ENCODE assay signal across 9 mouse cellular contexts in genomic region chr7:24861913-24862312, GRCm38 (mm10). TPM values are rescaled to one million over a fixed set of nuclear protein-coding genes. Genes with fewer than 3 reads are reported as not detected.
DNase-seq lines count a peak whose midpoint lies in the region; ATAC-seq lines count a peak whose summit lies in the region.
"Had no signal": no experiment of that assay in that cellular context is flagged by ENCODE, and none has a peak within 500 bp of the region (broad histone marks: within the 10 kb centered on the region; RNA-seq: fewer than 3 reads in every experiment).

TSS of gene Gm9844 (plus strand) at chr7:24862213.

- no peak within 1 kb of the TSS for H3K4me3 ChIP-seq in megakaryocyte, embryonic 14.5 days (replicated peaks)
- no peak within 1 kb of the TSS for H3K4me3 ChIP-seq in forebrain, embryonic 12.5 days (replicated peaks)
- H3K4me3 ChIP-seq in limb, embryonic 11.5 days (ENCODE audit: low read depth, low read length): no peak within 1 kb of the TSS
- H3K4me3 ChIP-seq in neural tube, embryonic 15.5 days (replicated peaks): no peak within 1 kb of the TSS

- H3K9me3 ChIP-seq in megakaryocyte, embryonic 14.5 days: no peaks in the 10 kb centered on the region
- H3K9me3 ChIP-seq in forebrain, embryonic 12.5 days: no peaks in the 10 kb centered on the region
- no peaks in the 10 kb centered on the region for H3K9me3 ChIP-seq in limb, embryonic 11.5 days (ENCODE audit: control insufficient read depth, low read length)
- H3K9me3 ChIP-seq in neural tube, embryonic 15.5 days (replicated peaks): no peaks in the 10 kb centered on the region

- H3K27me3 ChIP-seq in megakaryocyte, embryonic 14.5 days (replicated peaks): peaks cover 13% of the 10 kb centered on the region
- H3K27me3 ChIP-seq in forebrain, embryonic 12.5 days: peaks cover 8% of the 10 kb centered on the region; the same call in 1 of the 2 replicates
- H3K27me3 ChIP-seq in limb, embryonic 11.5 days (ENCODE audit: control insufficient read depth, insufficient read depth, low read length): no peaks in the 10 kb centered on the region
- no peaks in the 10 kb centered on the region for H3K27me3 ChIP-seq in neural tube, embryonic 15.5 days (replicated peaks)

- WGBS in forebrain, embryonic 12.5 days: 90% methylated on average over 7 of the region's 7 CpGs
- WGBS in limb, embryonic 11.5 days: 88% methylated on average over 7 of the region's 7 CpGs
- 90% methylated on average over 7 of the region's 7 CpGs for WGBS in neural tube, embryonic 15.5 days

- ATAC-seq in megakaryocyte, adult 5-6 weeks (ENCODE audit: poor library complexity, severe bottlenecking): no peak
- no peak for ATAC-seq in forebrain, embryonic 12.5 days (ENCODE audit: low FRiP score)
- ATAC-seq in limb, embryonic 11.5 days (ENCODE audit: insufficient number of reproducible peaks, low FRiP score, low TSS enrichment, low read depth): no peak
- ATAC-seq in neural tube, embryonic 15.5 days (ENCODE audit: low FRiP score): no peak

- H3K36me3 ChIP-seq in megakaryocyte, embryonic 14.5 days (replicated peaks; ENCODE audit: low read length): no peaks in the 10 kb centered on the region
- no peaks in the 10 kb centered on the region for H3K36me3 ChIP-seq in forebrain, embryonic 12.5 days (replicated peaks)
- no peaks in the 10 kb centered on the region for H3K36me3 ChIP-seq in limb, embryonic 11.5 days (ENCODE audit: control insufficient read depth, insufficient read depth, low read length)
- no peaks in the 10 kb centered on the region for H3K36me3 ChIP-seq in neural tube, embryonic 15.5 days

- peaks cover 42% of the 10 kb centered on the region for H3K4me1 ChIP-seq in megakaryocyte, embryonic 14.5 days
- 0 out of 2 replicates have a peak, but pooled peaks cover 2% of the 10 kb centered on the region for H3K4me1 ChIP-seq in forebrain, embryonic 12.5 days
- no peaks in the 10 kb centered on the region for H3K4me1 ChIP-seq in limb, embryonic 11.5 days (ENCODE audit: control insufficient read depth, insufficient read depth, low read length)
- no peaks in the 10 kb centered on the region for H3K4me1 ChIP-seq in neural tube, embryonic 15.5 days

- H3K27ac ChIP-seq in forebrain, embryonic 12.5 days: no peak within 1 kb of the TSS
- H3K27ac ChIP-seq in limb, embryonic 11.5 days (replicated peaks; ENCODE audit: low read depth, low read length): no peak within 1 kb of the TSS
- H3K27ac ChIP-seq in neural tube, embryonic 15.5 days (replicated peaks): no peak within 1 kb of the TSS

- H3K9ac ChIP-seq in forebrain, embryonic 12.5 days: no peak within 1 kb of the TSS
- H3K9ac ChIP-seq in limb, embryonic 11.5 days (ENCODE audit: low read length): no peak within 1 kb of the TSS
- H3K9ac ChIP-seq in neural tube, embryonic 15.5 days (replicated peaks): no peak within 1 kb of the TSS

- intact Hi-C loops in left cerebral cortex, postnatal 36 days (cut with DNase I): no loop called here

- no peak for DNase-seq in limb, embryonic 11.5 days (ENCODE audit: low spot score)
- DNase-seq in layer of hippocampus, postnatal 25 days (ENCODE audit: extremely low spot score in 1 of 2, low spot score in 1 of 2): no peak
- no peak for DNase-seq in left cerebral cortex, postnatal 36 days (ENCODE audit: low spot score in 2 of 2)
- no peak for DNase-seq in layer of hippocampus, adult 9-10 months (ENCODE audit: low spot score)
- DNase-seq: kidney, postnatal 4 days had no signal

- no peak within 1 kb of the TSS for H3K4me2 ChIP-seq in forebrain, embryonic 12.5 days
- H3K4me2 ChIP-seq in limb, embryonic 11.5 days (ENCODE audit: low read depth, severe bottlenecking): no peak within 1 kb of the TSS
- no peak within 1 kb of the TSS for H3K4me2 ChIP-seq in neural tube, embryonic 15.5 days

RNA-seq across cellular contexts. Expression of gene Gm9844, which starts in this region (rescaled TPM):
- 23.1 and 70.1 TPM in 2 replicates for polyA plus RNA-seq in megakaryocyte, embryonic 14.5 days (2012; ENCODE audit: insufficient read depth, low replicate concordance)
- total RNA-seq in megakaryocyte, adult 5-6 weeks (2015): 9.6 and 10.0 TPM in 2 replicates
- 40.8 and 73.5 TPM in 2 replicates for total RNA-seq in megakaryocyte, adult 5-6 weeks (2017)
- polyA plus RNA-seq in forebrain, embryonic 12.5 days (2016; fragmentation: Nextera tagmentation; extraction: Ambion mirVana): 24.7 and 28.6 TPM in 2 replicates
- 20.0 and 22.1 TPM in 2 replicates for polyA plus RNA-seq in limb, embryonic 11.5 days (2014; fragmentation: Nextera tagmentation; extraction: Ambion mirVana)
- 27.5 and 33.4 TPM in 2 replicates for polyA plus RNA-seq in neural tube, embryonic 15.5 days (2015; fragmentation: Nextera tagmentation; extraction: Ambion mirVana)
- under 1 TPM in 1 of 2 experiments, not detected in 1; 0.81 TPM for total RNA-seq in layer of hippocampus, postnatal 25 days (2021)
- total RNA-seq in left cerebral cortex, postnatal 36 days (2021): 1 to 10 TPM in 1 of 2 experiments, not detected in 1; 1.9 TPM
